Mouse (Mus musculus) heart, postnatal 0 days (tissue): ENCODE results near the gene Myo3b. TPM values are rescaled to one million over a fixed set of nuclear protein-coding genes. Genes with fewer than 3 reads are reported as not detected.

Experiments used
- ATAC-seq: fragments of 200-750 bp; cut with Nextera tagmentation; 2 replicates; pipeline ENCODE4 v1.8.0; 2017; ENCODE audit warnings: low read depth, moderate number of reproducible peaks, moderate library complexity; ENCODE audit not compliant: insufficient read depth
- DNase-seq: peaks from one replicate; pipeline ENCODE4 v3.0.0-alpha.2; 2016; ENCODE audit warnings: low spot score
- H3K27ac ChIP-seq: fragments of 300-500 bp; sonication (generic); 2 replicates; pipeline ENCODE4 v1.5.1; 2014; ENCODE audit warnings: low read depth, mild to moderate bottlenecking
- H3K27me3 ChIP-seq: fragments of 300-500 bp; sonication (generic); 2 replicates; pipeline ENCODE4 v1.6.1; 2014; ENCODE audit warnings: low read length, mixed read lengths; ENCODE audit not compliant: control insufficient read depth, insufficient read depth
- H3K36me3 ChIP-seq: fragments of 300-500 bp; sonication (generic); replicated peaks from 2 replicates; pipeline ENCODE4 v1.6.1; 2014; ENCODE audit warnings: low read length, mixed read lengths; ENCODE audit not compliant: control insufficient read depth, insufficient read depth
- H3K4me1 ChIP-seq: fragments of 300-500 bp; sonication (generic); 2 replicates; pipeline ENCODE4 v1.6.1; 2014; ENCODE audit warnings: antibody characterized with exemption; ENCODE audit not compliant: control insufficient read depth, insufficient read depth
- H3K4me2 ChIP-seq: fragments of 300-500 bp; sonication (generic); 2 replicates; pipeline ENCODE4 v1.6.1; 2014; ENCODE audit warnings: low read depth, mild to moderate bottlenecking, low read length, moderate library complexity
- H3K4me3 ChIP-seq: fragments of 300-500 bp; sonication (generic); 2 replicates; pipeline ENCODE4 v1.5.1; 2014; ENCODE audit warnings: low read depth, low read length
- H3K9ac ChIP-seq: fragments of 300-500 bp; sonication (generic); replicated peaks from 2 replicates; pipeline ENCODE4 v1.6.1; 2014; ENCODE audit warnings: low read depth, low read length, mixed read lengths
- H3K9me3 ChIP-seq: fragments of 300-500 bp; sonication (generic); replicated peaks from 2 replicates; pipeline ENCODE4 v1.6.1; 2016; ENCODE audit warnings: low read length; ENCODE audit not compliant: control insufficient read depth
- CTCF ChIP-seq: IDR thresholded peaks from 2 replicates; pipeline ENCODE4 v1.5.1; 2016; ENCODE audit warnings: antibody characterized with exemption, control low read depth, low read depth
- EP300 ChIP-seq: IDR thresholded peaks from 2 replicates; pipeline ENCODE4 v1.6.1; 2016; ENCODE audit warnings: antibody characterized with exemption, low read depth
- WGBS: fragments of 180-500 bp; shearing (Covaris S2); extraction: QIAGEN DNeasy Blood & Tissue Kit; methylation state at CpG from one replicate; pipeline ENCODE4 v1.1.7; 2014; 5-methylcytosine and 5-hydroxymethylcytosine counted together
- polyA plus RNA-seq: library from polyadenylated mRNA; unstranded; fragments of >200 nt; fragmentation: Nextera tagmentation; extraction: Ambion mirVana; gene quantifications from 2 replicates; pipeline ENCODE4 v1.2.1, GENCODE M21; 2015
- total RNA-seq: library from RNA; depleted of rRNA; stranded (reverse); fragments of >200 nt; gene quantifications from 2 replicates; pipeline ENCODE4 v1.2.3, GENCODE M21; 2014; ENCODE audit warnings: low replicate concordance

Myo3b gene
- total and polyA plus RNA-seq, 2 experiments from 2014 or later: 0.04 to 0.15 TPM

DNA sequence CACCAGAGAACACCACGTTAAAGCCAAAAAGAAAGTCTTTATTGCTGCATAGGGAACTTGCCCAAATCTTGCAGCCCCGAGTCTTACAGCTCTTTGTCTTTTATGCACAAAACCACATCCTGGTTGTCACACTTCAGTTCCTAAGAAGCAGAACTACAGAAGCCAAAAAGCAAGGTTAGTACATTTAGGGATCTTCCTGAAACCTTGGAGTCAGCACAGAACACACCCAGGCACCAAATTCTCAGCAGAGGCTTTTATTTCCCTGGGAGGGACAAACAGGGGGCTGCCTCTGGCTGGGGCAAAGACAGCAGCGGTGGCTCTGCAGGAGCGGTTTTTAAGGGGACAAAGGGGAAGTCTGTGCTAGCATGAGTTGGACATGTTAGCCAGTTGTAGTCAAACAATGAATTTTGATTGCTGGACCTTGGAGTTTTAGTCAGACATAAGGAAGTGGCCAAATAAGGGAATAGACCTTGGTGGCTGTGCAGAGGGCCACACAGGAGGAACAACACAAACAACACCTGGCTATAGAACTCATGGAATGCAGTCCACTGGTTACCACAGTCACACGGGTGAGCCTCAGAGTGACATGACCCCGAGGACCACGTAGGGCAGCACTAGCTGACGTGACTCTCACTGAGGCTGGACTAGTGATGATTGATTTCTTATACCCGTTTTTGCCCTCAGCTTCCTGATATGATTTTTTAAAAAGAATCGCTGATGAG is 53.0 kb downstream of the Myo3b start:
- Histone ChIP-seq H3K4me2 (no peak overlapping the region), H3K4me1 (no peaks in the 10 kb centered on the region), H3K36me3 (no peaks in the 10 kb centered on the region), H3K27me3 (0 out of 2 replicates have a peak, but pooled peaks cover 4% of the 10 kb centered on the region), H3K4me3 (no peak overlapping the region), H3K27ac (no peak overlapping the region), H3K9me3 (no peaks in the 10 kb centered on the region), H3K9ac (no peak overlapping the region)
- no peak for DNase-seq
- no peak for ATAC-seq
- TF ChIP-seq CTCF (no peak), EP300 (no peak)
- WGBS: 56% methylated on average over 10 of the region's 10 CpGs

DNA sequence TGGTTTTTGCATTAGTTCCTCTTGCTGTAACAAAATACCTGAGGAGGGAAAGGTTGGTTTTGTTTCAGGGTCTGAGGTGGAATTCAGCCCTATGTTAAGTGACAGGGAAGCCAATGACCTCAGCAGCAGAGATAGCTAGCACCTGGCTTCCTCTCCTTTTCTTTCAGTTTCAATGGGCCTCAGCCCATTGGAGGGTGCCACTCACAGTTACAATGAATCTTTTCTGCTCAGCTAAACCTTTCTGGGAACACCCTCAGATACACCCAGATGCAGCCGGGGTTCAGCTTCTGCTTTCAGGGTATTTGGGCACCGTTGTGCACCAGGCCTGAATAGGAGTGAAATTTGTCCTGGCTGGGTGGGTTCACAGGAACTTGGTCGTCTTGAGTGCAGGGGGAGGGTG is 53.7 kb downstream of the Myo3b start:
- Histone ChIP-seq H3K27ac (no peak overlapping the region), H3K9ac (no peak overlapping the region), H3K4me1 (no peaks in the 10 kb centered on the region), H3K4me3 (no peak overlapping the region), H3K27me3 (0 out of 2 replicates have a peak, but pooled peaks cover 4% of the 10 kb centered on the region), H3K36me3 (no peaks in the 10 kb centered on the region), H3K4me2 (no peak overlapping the region), H3K9me3 (no peaks in the 10 kb centered on the region)
- no peak for DNase-seq
- TF ChIP-seq EP300 (no peak), CTCF (no peak)
- no peak for ATAC-seq
- WGBS: 56% methylated on average over 3 of the region's 3 CpGs

GRCm38 (mm10) chr2:70094446-70094845 is 55.5 kb downstream of the Myo3b start:
- Histone ChIP-seq H3K27me3 (0 out of 2 replicates have a peak, but pooled peaks cover 4% of the 10 kb centered on the region), H3K9me3 (no peaks in the 10 kb centered on the region), H3K36me3 (no peaks in the 10 kb centered on the region), H3K4me1 (no peaks in the 10 kb centered on the region), H3K4me2 (no peak overlapping the region), H3K9ac (no peak overlapping the region), H3K27ac (no peak overlapping the region), H3K4me3 (no peak overlapping the region)
- TF ChIP-seq EP300 (no peak), CTCF (no peak)
- 57% methylated on average over 5 of the region's 5 CpGs for WGBS
- DNase-seq (no peak), ATAC-seq (no peak)

DNA sequence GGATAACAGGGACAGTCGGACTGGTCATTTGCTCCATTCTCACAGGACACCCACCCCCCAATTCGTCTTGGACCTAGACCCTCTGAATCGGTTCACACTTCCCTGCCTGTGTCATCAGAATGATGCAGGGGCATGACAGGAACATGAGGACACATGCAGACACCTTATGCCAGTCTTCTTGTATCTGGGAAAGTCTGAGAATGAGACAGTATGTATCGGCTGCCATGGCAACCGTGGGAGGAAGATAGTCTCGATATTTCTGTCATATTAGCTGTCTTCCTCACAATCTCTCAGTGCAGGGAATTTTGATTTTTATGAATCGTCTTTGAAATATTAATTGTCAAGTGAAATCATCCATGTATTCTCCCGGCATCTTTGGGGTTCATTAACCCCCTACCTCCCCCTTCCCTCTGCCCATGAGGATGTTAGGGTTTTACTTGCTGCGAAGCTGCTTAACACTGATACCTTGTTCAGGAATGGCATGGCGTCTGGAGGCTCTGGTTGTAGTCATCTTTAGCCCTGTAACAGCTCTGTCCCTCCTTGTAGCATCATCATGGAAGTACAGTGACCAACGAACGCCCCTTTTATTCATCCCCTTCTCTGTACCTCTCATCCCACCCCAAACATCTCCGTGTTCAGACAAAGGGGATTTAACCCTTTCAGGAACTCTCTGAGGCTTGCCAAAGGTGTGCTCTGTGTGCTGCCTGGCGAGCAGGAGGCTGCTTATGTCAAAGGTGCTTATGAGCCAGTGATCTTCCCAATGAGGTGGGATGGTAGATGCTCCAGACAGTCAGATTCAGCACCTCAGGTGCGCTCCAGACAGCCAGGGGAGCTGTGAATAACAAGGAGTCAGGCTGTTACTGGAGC is 58.5 kb downstream of the Myo3b start:
- H3K4me2 ChIP-seq: no peak overlapping the region
- DNase-seq (no peak), ATAC-seq (no peak)
- no peak overlapping the region for H3K9ac ChIP-seq
- H3K36me3 ChIP-seq: no peaks in the 10 kb centered on the region
- H3K4me3 ChIP-seq: no peak overlapping the region
- 62% methylated on average over 15 of the region's 15 CpGs for WGBS
- no peaks in the 10 kb centered on the region for H3K4me1 ChIP-seq
- no peak overlapping the region for H3K27ac ChIP-seq
- H3K9me3 ChIP-seq: no peaks in the 10 kb centered on the region
- TF ChIP-seq EP300: no peak
- TF ChIP-seq CTCF: no peak
- 0 out of 2 replicates have a peak, but pooled peaks cover 4% of the 10 kb centered on the region for H3K27me3 ChIP-seq

- Histone ChIP-seq H3K27me3 (0 out of 2 replicates have a peak, but pooled peaks cover 4% of the 10 kb centered on the region), H3K4me2 (no peak overlapping the region), H3K9me3 (no peaks in the 10 kb centered on the region), H3K27ac (no peak overlapping the region), H3K4me3 (no peak overlapping the region), H3K9ac (no peak overlapping the region), H3K36me3 (no peaks in the 10 kb centered on the region), H3K4me1 (no peaks in the 10 kb centered on the region)
- WGBS: 86% methylated on average over 4 of the region's 4 CpGs
- no peak for DNase-seq
- no peak for TF ChIP-seq EP300
- TF ChIP-seq CTCF: no peak
- ATAC-seq: no peak
These were observed 60.5 kb downstream of the Myo3b start for GRCm38 (mm10) chr2:70099459-70099858.
